Mouse (Mus musculus): ENCODE data around the gene Itgb6. TPM values are rescaled to one million over a fixed set of nuclear protein-coding genes. Genes with fewer than 3 reads are reported as not detected.

Itgb6 gene
- polyA plus RNA-seq, 1 experiment, result not detected

DNA sequence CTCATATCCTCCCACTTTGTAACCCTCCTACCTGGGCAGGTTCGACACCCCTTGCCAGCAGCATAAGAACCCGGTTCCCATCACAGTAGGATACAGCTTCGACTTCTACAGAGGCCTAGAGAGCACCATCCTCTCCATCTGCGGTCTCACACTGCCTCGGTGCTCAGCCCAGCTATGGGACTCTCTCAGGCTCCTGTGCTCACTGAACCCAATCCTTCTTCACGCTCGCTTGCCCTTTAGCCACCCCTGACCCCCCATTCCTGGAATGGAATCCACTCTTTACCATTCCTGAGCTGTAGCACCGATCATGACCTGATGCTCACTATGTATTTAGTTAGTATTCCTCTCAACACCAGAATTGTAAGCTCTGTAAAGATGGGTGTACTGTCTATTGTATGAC is 17.0 kb downstream of the Itgb6 start:
- Histone ChIP-seq H3K27me3 (ENCODE audit: control insufficient read depth, insufficient read depth, low read length) (no peaks in the 10 kb centered on the region), H3K27ac (ENCODE audit: control insufficient read depth, insufficient read depth, low read depth, low read length) (no peak overlapping the region), H3K4me3 (ENCODE audit: control insufficient read depth, low read depth, low read length) (no peak overlapping the region), H3K4me1 (ENCODE audit: control insufficient read depth, insufficient read depth, low read length) (no peaks in the 10 kb centered on the region), H3K36me3 (ENCODE audit: control insufficient read depth, insufficient read depth, low read length) (no peaks in the 10 kb centered on the region)
- no peak for TF ChIP-seq POLR2A (IDR thresholded peaks at IDR 0.05; ENCODE audit: control insufficient read depth, low read depth, low read length)
- TF ChIP-seq CTCF (IDR thresholded peaks at IDR 0.05; ENCODE audit: control insufficient read depth, insufficient read depth, insufficient replicate concordance, low read depth, low read length), result no peak

DNA sequence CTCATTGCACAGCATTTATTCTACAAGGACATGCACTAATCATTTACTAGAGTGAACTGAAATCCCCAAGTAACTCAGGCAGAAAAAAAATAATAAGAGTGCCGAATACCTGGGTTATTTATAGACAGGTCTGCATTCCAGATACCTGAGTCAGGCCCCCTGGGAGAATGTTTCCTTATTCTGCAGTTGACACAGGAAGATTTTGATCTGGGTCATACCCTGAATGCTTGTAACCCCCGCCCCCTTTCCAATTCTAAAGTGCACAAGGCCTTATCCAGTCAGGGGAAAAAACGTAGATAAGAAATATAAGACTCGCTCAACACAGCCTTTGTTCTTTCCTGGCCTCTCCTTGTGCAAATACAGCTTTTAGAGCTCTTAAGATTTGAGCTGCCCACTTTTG is 19.1 kb downstream of the Itgb6 start:
- Histone ChIP-seq H3K27ac (ENCODE audit: control insufficient read depth, insufficient read depth, low read depth, low read length) (no peak overlapping the region), H3K4me1 (ENCODE audit: control insufficient read depth, insufficient read depth, low read length) (no peaks in the 10 kb centered on the region), H3K4me3 (ENCODE audit: control insufficient read depth, low read depth, low read length) (no peak overlapping the region), H3K27me3 (ENCODE audit: control insufficient read depth, insufficient read depth, low read length) (no peaks in the 10 kb centered on the region), H3K36me3 (ENCODE audit: control insufficient read depth, insufficient read depth, low read length) (no peaks in the 10 kb centered on the region)
- no peak for TF ChIP-seq POLR2A (IDR thresholded peaks at IDR 0.05; ENCODE audit: control insufficient read depth, low read depth, low read length)

- Histone ChIP-seq H3K27ac (ENCODE audit: control insufficient read depth, insufficient read depth, low read depth, low read length) (no peak overlapping the region), H3K4me1 (ENCODE audit: control insufficient read depth, insufficient read depth, low read length) (no peaks in the 10 kb centered on the region; the same call in 1 of the 2 replicates), H3K4me3 (ENCODE audit: control insufficient read depth, low read depth, low read length) (no peak overlapping the region), H3K36me3 (ENCODE audit: control insufficient read depth, insufficient read depth, low read length) (no peaks in the 10 kb centered on the region), H3K27me3 (ENCODE audit: control insufficient read depth, insufficient read depth, low read length) (no peaks in the 10 kb centered on the region)
- TF ChIP-seq CTCF (IDR thresholded peaks at IDR 0.05; ENCODE audit: control insufficient read depth, insufficient read depth, insufficient replicate concordance, low read depth, low read length) (no peak), POLR2A (IDR thresholded peaks at IDR 0.05; ENCODE audit: control insufficient read depth, low read depth, low read length) (no peak)
Measured at GRCm38 (mm10) chr2:60700956-60701355, 21.5 kb downstream of the Itgb6 start.

- Histone ChIP-seq H3K36me3 (ENCODE audit: control insufficient read depth, insufficient read depth, low read length) (no peaks in the 10 kb centered on the region), H3K27ac (ENCODE audit: control insufficient read depth, insufficient read depth, low read depth, low read length) (no peak overlapping the region), H3K4me1 (ENCODE audit: control insufficient read depth, insufficient read depth, low read length) (no peaks in the 10 kb centered on the region; the same call in 1 of the 2 replicates), H3K27me3 (ENCODE audit: control insufficient read depth, insufficient read depth, low read length) (no peaks in the 10 kb centered on the region), H3K4me3 (ENCODE audit: control insufficient read depth, low read depth, low read length) (no peak overlapping the region)
- TF ChIP-seq CTCF (IDR thresholded peaks at IDR 0.05; ENCODE audit: control insufficient read depth, insufficient read depth, insufficient replicate concordance, low read depth, low read length) (no peak), POLR2A (IDR thresholded peaks at IDR 0.05; ENCODE audit: control insufficient read depth, low read depth, low read length) (no peak)
Measured at GRCm38 (mm10) chr2:60700013-60700412, 22.4 kb downstream of the Itgb6 start.

- H3K27ac ChIP-seq (ENCODE audit: control insufficient read depth, insufficient read depth, low read depth, low read length), result no peak overlapping the region
- no peaks in the 10 kb centered on the region; the same call in 1 of the 2 replicates for H3K4me1 ChIP-seq (ENCODE audit: control insufficient read depth, insufficient read depth, low read length)
- TF ChIP-seq POLR2A (IDR thresholded peaks at IDR 0.05; ENCODE audit: control insufficient read depth, low read depth, low read length) (no peak), CTCF (IDR thresholded peaks at IDR 0.05; ENCODE audit: control insufficient read depth, insufficient read depth, insufficient replicate concordance, low read depth, low read length) (no peak)
- no peaks in the 10 kb centered on the region for H3K27me3 ChIP-seq (ENCODE audit: control insufficient read depth, insufficient read depth, low read length)
- H3K36me3 ChIP-seq (ENCODE audit: control insufficient read depth, insufficient read depth, low read length), result no peaks in the 10 kb centered on the region
- H3K4me3 ChIP-seq (ENCODE audit: control insufficient read depth, low read depth, low read length), result no peak overlapping the region
Measured at GRCm38 (mm10) chr2:60699591-60699990, 22.9 kb downstream of the Itgb6 start.

DNA sequence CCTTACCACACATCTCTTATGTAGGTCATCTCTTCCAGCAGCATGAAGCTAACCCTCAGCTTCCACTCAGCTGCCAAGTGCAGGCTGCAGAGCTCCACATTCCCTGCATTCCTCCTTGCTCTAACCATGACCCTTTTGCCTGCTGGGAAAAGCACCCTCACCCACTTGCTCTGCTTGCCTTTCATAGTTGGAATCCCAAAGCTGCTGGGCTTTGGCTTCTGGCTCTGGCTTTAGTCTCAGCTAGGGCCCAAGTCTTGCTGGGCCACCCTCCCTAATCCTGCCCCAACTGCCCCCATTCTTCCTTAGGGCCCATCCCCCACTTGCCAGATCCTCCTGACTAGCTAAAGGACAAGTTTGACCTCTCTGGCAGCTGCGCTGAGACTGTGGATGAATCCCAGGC is 24.3 kb downstream of the Itgb6 start:
- no peak overlapping the region for H3K4me3 ChIP-seq (ENCODE audit: control insufficient read depth, low read depth, low read length)
- no peaks in the 10 kb centered on the region for H3K27me3 ChIP-seq (ENCODE audit: control insufficient read depth, insufficient read depth, low read length)
- H3K4me1 ChIP-seq (ENCODE audit: control insufficient read depth, insufficient read depth, low read length), result peaks cover 9% of the 10 kb centered on the region
- H3K27ac ChIP-seq (ENCODE audit: control insufficient read depth, insufficient read depth, low read depth, low read length), result no peak overlapping the region
- no peaks in the 10 kb centered on the region for H3K36me3 ChIP-seq (ENCODE audit: control insufficient read depth, insufficient read depth, low read length)
- TF ChIP-seq POLR2A (IDR thresholded peaks at IDR 0.05; ENCODE audit: control insufficient read depth, low read depth, low read length) (no peak), CTCF (IDR thresholded peaks at IDR 0.05; ENCODE audit: control insufficient read depth, insufficient read depth, insufficient replicate concordance, low read depth, low read length) (no peak)

GRCm38 (mm10) chr2:60697530-60697929 is 24.9 kb downstream of the Itgb6 start:
- Histone ChIP-seq H3K4me3 (ENCODE audit: control insufficient read depth, low read depth, low read length) (no peak overlapping the region), H3K27ac (ENCODE audit: control insufficient read depth, insufficient read depth, low read depth, low read length) (no peak overlapping the region), H3K36me3 (ENCODE audit: control insufficient read depth, insufficient read depth, low read length) (no peaks in the 10 kb centered on the region), H3K4me1 (ENCODE audit: control insufficient read depth, insufficient read depth, low read length) (peaks cover 9% of the 10 kb centered on the region), H3K27me3 (ENCODE audit: control insufficient read depth, insufficient read depth, low read length) (no peaks in the 10 kb centered on the region)
- TF ChIP-seq CTCF (IDR thresholded peaks at IDR 0.05; ENCODE audit: control insufficient read depth, insufficient read depth, insufficient replicate concordance, low read depth, low read length) (no peak), POLR2A (IDR thresholded peaks at IDR 0.05; ENCODE audit: control insufficient read depth, low read depth, low read length) (no peak)

- H3K4me3 ChIP-seq (ENCODE audit: control insufficient read depth, low read depth, low read length), result no peak overlapping the region
- H3K36me3 ChIP-seq (ENCODE audit: control insufficient read depth, insufficient read depth, low read length), result no peaks in the 10 kb centered on the region
- H3K27ac ChIP-seq (ENCODE audit: control insufficient read depth, insufficient read depth, low read depth, low read length), result no peak overlapping the region
- no peak for TF ChIP-seq CTCF (IDR thresholded peaks at IDR 0.05; ENCODE audit: control insufficient read depth, insufficient read depth, insufficient replicate concordance, low read depth, low read length)
- TF ChIP-seq POLR2A (IDR thresholded peaks at IDR 0.05; ENCODE audit: control insufficient read depth, low read depth, low read length), result no peak
- H3K27me3 ChIP-seq (ENCODE audit: control insufficient read depth, insufficient read depth, low read length), result no peaks in the 10 kb centered on the region
- peaks cover 9% of the 10 kb centered on the region for H3K4me1 ChIP-seq (ENCODE audit: control insufficient read depth, insufficient read depth, low read length)
Measured at GRCm38 (mm10) chr2:60696559-60696958, 25.9 kb downstream of the Itgb6 start.
